Mouse (Mus musculus): Measurements from ENCODE around the gene Kat6b. TPM values are rescaled to one million over a fixed set of nuclear protein-coding genes. Genes with fewer than 3 reads are reported as not detected.
"Not testable (repeated sequence)": the region's sequence is repeated elsewhere in the genome, so short reads cannot be mapped to it uniquely, and the experiment has no call there.

Gene Kat6b
- polyA plus RNA-seq, 1 experiment, result 26.3 TPM

GRCm38 (mm10) chr14:21519307-21519706 lies 38.1 kb downstream of the Kat6b start:
- peaks cover 21% of the 10 kb centered on the region for H3K4me1 ChIP-seq (ENCODE audit: control insufficient read depth, insufficient read depth, low read length)
- H3K27ac ChIP-seq (ENCODE audit: insufficient read depth, low read length), result no peak overlapping the region
- no peak for TF ChIP-seq POLR2A (IDR thresholded peaks at IDR 0.05; ENCODE audit: extremely low read depth, insufficient read depth, low read length)
- no peak for TF ChIP-seq CTCF (IDR thresholded peaks at IDR 0.05; ENCODE audit: extremely low read depth, insufficient read depth, low read length)
- no peak overlapping the region for H3K4me3 ChIP-seq (ENCODE audit: insufficient read depth, low read length)

DNA sequence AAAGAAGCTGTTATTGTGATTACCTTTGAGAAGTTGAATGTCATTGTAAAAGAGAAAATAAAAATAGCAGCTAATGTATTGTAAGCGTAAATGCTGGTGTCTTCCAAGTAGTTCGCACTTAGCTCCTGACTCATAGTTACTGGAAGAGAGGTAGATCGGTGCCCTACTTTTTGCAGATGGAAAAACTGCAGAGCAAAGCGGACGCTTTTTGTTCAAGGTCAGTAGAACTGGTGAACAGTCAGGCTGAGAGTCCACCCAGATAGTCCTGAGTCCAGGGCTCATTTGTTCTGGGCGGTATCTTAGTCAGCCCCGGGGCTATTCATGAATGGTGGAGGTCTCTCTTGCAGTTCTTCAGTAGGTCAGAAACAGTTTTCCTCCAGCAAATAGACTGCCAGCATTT lies 39.3 kb downstream of the Kat6b start:
- peaks cover 20% of the 10 kb centered on the region for H3K4me1 ChIP-seq (ENCODE audit: control insufficient read depth, insufficient read depth, low read length)
- H3K27ac ChIP-seq (ENCODE audit: insufficient read depth, low read length), result peak overlapping the region; percentile 51; the same call in 1 of the 2 replicates

DNA sequence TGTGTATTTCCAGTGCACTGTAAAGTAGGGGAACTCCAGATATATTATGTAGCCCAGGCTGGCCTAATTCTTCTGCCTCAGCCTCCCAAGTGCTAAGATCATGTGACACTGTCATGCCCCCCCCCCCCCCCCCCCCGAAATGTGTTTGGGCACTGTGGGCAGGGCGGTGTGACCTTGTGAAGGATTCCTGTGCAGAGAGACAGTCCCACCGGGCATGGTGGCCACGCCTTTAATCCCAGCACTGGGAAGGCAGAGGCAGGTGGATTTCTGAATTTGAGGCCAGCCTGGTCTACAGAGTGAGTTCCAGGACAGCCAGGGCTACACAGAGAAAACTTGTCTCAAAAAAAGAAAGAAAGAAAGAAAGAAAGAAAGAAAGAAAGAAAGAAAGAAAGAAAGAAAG lies 40.3 kb downstream of the Kat6b start:
- not testable (repeated sequence) for H3K27ac ChIP-seq (ENCODE audit: insufficient read depth, low read length)
- peaks cover 20% of the 10 kb centered on the region for H3K4me1 ChIP-seq (ENCODE audit: control insufficient read depth, insufficient read depth, low read length)

More for the DNA sequence above, 39.3 kb downstream of the Kat6b start:
- TF ChIP-seq CTCF (IDR thresholded peaks at IDR 0.05; ENCODE audit: extremely low read depth, insufficient read depth, low read length) (no peak), POLR2A (IDR thresholded peaks at IDR 0.05; ENCODE audit: extremely low read depth, insufficient read depth, low read length) (no peak)
- no peak overlapping the region for H3K4me3 ChIP-seq (ENCODE audit: insufficient read depth, low read length)

GRCm38 (mm10) chr14:21522312-21522978 lies 41.2 kb downstream of the Kat6b start:
- H3K4me3 ChIP-seq (ENCODE audit: insufficient read depth, low read length), result no peak overlapping the region
- peaks cover 20% of the 10 kb centered on the region for H3K4me1 ChIP-seq (ENCODE audit: control insufficient read depth, insufficient read depth, low read length)
- TF ChIP-seq POLR2A (IDR thresholded peaks at IDR 0.05; ENCODE audit: extremely low read depth, insufficient read depth, low read length) (no peak), CTCF (IDR thresholded peaks at IDR 0.05; ENCODE audit: extremely low read depth, insufficient read depth, low read length) (no peak)
- H3K27ac ChIP-seq (ENCODE audit: insufficient read depth, low read length), result 0 out of 2 replicates have a peak overlapping the region, but pooled peaks have one; percentile 6

More for the DNA sequence above, 40.3 kb downstream of the Kat6b start:
- H3K4me3 ChIP-seq (ENCODE audit: insufficient read depth, low read length), result not testable (repeated sequence)

DNA sequence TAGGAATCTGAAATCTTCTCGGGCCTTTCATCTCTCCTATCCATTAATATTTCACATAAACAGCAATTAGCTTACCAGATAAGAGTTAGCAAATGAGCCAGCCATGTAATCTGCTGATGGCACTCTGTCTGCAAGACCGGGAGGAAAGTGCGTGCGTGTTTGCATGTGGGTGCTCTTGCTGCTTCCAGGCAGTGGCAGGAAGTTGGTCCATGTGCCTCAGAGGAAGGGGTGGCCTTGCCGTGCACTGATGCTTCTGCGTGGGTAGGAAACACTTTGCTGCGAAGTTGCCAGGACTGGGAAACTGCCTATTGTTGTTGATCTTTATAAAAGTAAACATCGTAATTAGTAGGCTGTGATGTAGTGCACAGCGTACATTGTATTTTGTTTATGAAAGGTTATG lies 42.0 kb downstream of the Kat6b start:
- TF ChIP-seq CTCF (IDR thresholded peaks at IDR 0.05; ENCODE audit: extremely low read depth, insufficient read depth, low read length) (no peak), POLR2A (IDR thresholded peaks at IDR 0.05; ENCODE audit: extremely low read depth, insufficient read depth, low read length) (0 out of 2 replicates have a peak, but pooled peaks have one; percentile 12)
- Histone ChIP-seq H3K27ac (ENCODE audit: insufficient read depth, low read length) (peak overlapping the region; percentile 2; the same call in 1 of the 2 replicates), H3K4me1 (ENCODE audit: control insufficient read depth, insufficient read depth, low read length) (peaks cover 20% of the 10 kb centered on the region), H3K4me3 (ENCODE audit: insufficient read depth, low read length) (no peak overlapping the region)

- Histone ChIP-seq H3K4me1 (ENCODE audit: control insufficient read depth, insufficient read depth, low read length) (peaks cover 18% of the 10 kb centered on the region), H3K27ac (ENCODE audit: insufficient read depth, low read length) (peak overlapping the region; percentile 2; the same call in 1 of the 2 replicates), H3K4me3 (ENCODE audit: insufficient read depth, low read length) (no peak overlapping the region)
- TF ChIP-seq CTCF (IDR thresholded peaks at IDR 0.05; ENCODE audit: extremely low read depth, insufficient read depth, low read length), result no peak
- no peak for TF ChIP-seq POLR2A (IDR thresholded peaks at IDR 0.05; ENCODE audit: extremely low read depth, insufficient read depth, low read length)
Measured at GRCm38 (mm10) chr14:21523851-21524441, 42.7 kb downstream of the Kat6b start.

DNA sequence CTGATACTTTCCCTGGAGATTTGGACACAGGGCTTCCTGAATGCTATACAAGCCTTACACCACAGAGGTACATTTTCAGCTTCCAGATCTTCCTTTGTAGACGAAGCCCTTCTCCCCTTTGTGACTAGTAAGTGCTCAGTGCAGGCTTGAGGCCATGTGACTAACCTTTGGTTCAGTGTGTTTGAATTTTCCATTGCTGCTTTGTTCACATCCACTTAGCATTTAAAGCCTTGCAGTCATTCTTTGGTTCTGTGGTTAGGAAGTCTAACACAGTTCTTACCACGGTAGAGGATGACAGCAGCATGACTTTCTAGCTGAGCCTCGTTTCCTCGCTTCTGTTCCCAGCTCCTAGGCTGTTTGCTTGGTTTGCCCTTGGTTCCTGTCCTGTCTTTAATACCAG lies 44.4 kb downstream of the Kat6b start:
- H3K4me3 ChIP-seq (ENCODE audit: insufficient read depth, low read length), result no peak overlapping the region
- no peak overlapping the region for H3K27ac ChIP-seq (ENCODE audit: insufficient read depth, low read length)
- H3K4me1 ChIP-seq (ENCODE audit: control insufficient read depth, insufficient read depth, low read length), result peaks cover 11% of the 10 kb centered on the region
- TF ChIP-seq CTCF (IDR thresholded peaks at IDR 0.05; ENCODE audit: extremely low read depth, insufficient read depth, low read length) (no peak), POLR2A (IDR thresholded peaks at IDR 0.05; ENCODE audit: extremely low read depth, insufficient read depth, low read length) (no peak)

DNA sequence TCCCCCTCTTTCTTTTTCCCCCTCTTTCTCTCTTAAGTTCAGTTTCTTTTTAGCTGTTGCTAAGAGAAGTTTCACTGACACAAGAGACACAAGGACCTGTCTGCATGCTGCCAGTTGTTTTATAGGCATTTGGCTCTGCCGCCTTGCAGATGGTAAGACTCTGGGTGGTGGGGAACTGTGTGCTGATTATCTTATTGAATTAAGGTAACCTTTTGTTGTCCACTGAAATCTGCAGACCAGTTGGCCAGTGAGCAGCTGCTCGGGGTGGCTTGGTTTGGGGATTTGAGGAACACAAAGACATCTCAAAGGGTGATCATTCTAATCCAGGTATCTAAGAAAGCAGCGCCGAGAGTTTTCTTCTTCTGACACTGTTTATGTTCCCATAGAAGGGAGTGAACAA lies 52.3 kb downstream of the Kat6b start:
- Histone ChIP-seq H3K27ac (ENCODE audit: insufficient read depth, low read length) (no peak overlapping the region), H3K4me3 (ENCODE audit: insufficient read depth, low read length) (no peak overlapping the region), H3K4me1 (ENCODE audit: control insufficient read depth, insufficient read depth, low read length) (peaks cover 10% of the 10 kb centered on the region)
- TF ChIP-seq CTCF (IDR thresholded peaks at IDR 0.05; ENCODE audit: extremely low read depth, insufficient read depth, low read length) (no peak), POLR2A (IDR thresholded peaks at IDR 0.05; ENCODE audit: extremely low read depth, insufficient read depth, low read length) (no peak)

- Histone ChIP-seq H3K4me1 (ENCODE audit: control insufficient read depth, insufficient read depth, low read length) (peaks cover 10% of the 10 kb centered on the region), H3K27ac (ENCODE audit: insufficient read depth, low read length) (no peak overlapping the region), H3K4me3 (ENCODE audit: insufficient read depth, low read length) (no peak overlapping the region)
- TF ChIP-seq POLR2A (IDR thresholded peaks at IDR 0.05; ENCODE audit: extremely low read depth, insufficient read depth, low read length) (no peak), CTCF (IDR thresholded peaks at IDR 0.05; ENCODE audit: extremely low read depth, insufficient read depth, low read length) (no peak)
Measured at GRCm38 (mm10) chr14:21534066-21534465, 52.8 kb downstream of the Kat6b start.
